Mouse (Mus musculus) adrenal gland, postnatal 4 days (tissue): ENCODE measurements around the gene Abr. TPM values are rescaled to one million over a fixed set of nuclear protein-coding genes. Genes with fewer than 3 reads are reported as not detected.
A peak's percentile ranks its signal among the peaks of the same experiment; 100 is the strongest.

Source experiments
- DNase-seq, 2 experiments: peaks; one replicate each; pipeline ENCODE4 v3.0.0; 2021 to 2022; ENCODE audit warnings: low spot score in 2 of 2, mixed read lengths in 2 of 2
- total RNA-seq, 2 experiments: library from RNA; stranded (reverse); gene quantifications; 2 replicates each; pipeline ENCODE4 v1.2.3; 2021

Abr gene
- total RNA-seq, 2 experiments from 2014 or later = 64.2 to 68.9 TPM

GRCm38 (mm10) chr11:76524947-76525346 is 97.2 kb downstream of the Abr start:
- DNase-seq = peak in 1 of 2 experiments; percentile 32

- no peak for DNase-seq
Measured at GRCm38 (mm10) chr11:76523356-76523755, 98.8 kb downstream of the Abr start.

DNA sequence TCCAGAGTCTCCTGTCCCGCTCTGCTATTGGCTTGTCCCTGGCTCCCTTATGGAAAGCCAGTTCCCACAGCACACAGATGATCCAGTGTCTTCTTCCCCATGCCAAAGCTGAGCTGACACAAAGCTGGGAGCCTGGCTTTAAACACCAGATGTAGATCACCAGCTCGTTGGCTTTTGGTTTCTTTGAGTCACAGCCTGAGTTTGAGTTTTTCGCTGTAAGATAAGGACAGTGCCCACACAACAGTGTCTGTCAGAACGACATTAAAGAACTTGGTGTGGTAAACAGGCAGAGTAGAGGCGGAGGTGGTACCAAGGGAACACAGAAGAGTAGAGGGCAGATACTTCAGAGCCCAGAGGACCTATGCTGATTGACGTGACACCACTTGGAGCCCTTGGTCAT is 101.2 kb downstream of the Abr start:
- no peak for DNase-seq

- DNase-seq = no peak
Measured at GRCm38 (mm10) chr11:76518613-76519012, 103.5 kb downstream of the Abr start.

DNA sequence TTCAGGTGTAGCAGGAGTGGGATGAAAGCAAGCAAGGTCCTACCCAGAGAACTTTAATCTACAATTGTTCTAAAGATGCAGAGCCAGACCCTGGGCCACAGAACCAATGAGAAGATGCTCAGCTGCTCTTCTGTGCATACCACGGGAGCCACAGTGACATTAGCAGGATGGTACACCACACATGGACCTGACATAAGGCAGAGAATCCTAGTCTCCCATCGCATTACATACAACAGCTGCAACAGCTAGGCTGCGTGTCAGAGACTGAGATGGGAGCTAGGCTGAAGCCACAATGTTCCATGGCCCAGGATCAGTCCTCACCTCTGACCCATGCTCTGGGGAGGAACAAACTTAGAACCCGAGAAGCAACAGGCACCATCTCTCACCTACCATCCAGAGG is 104.0 kb downstream of the Abr start:
- no peak for DNase-seq

DNA sequence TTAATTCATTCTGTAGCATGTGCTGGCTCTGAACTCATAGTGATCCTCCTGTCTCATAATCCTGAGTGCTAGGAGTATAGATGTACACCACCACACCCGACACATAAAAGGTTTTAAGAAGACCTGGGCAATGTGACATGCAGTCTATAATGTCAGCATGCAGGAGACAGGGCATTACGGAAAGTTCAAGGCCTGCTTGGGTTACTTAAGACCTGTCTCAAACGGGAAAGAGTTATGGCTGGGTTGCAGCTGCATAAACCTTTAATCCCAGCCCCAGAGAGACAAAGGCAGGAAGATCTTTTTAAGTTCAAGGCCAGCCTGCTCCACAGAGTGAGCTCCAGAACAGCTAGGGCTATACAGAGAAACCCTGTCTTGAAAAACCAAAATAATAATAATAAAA is 105.2 kb downstream of the Abr start:
- DNase-seq = no peak

- no peak for DNase-seq
Measured at GRCm38 (mm10) chr11:76515123-76515522, 107.0 kb downstream of the Abr start.

- DNase-seq = no peak
Measured at GRCm38 (mm10) chr11:76510977-76511376, 111.1 kb downstream of the Abr start.

DNA sequence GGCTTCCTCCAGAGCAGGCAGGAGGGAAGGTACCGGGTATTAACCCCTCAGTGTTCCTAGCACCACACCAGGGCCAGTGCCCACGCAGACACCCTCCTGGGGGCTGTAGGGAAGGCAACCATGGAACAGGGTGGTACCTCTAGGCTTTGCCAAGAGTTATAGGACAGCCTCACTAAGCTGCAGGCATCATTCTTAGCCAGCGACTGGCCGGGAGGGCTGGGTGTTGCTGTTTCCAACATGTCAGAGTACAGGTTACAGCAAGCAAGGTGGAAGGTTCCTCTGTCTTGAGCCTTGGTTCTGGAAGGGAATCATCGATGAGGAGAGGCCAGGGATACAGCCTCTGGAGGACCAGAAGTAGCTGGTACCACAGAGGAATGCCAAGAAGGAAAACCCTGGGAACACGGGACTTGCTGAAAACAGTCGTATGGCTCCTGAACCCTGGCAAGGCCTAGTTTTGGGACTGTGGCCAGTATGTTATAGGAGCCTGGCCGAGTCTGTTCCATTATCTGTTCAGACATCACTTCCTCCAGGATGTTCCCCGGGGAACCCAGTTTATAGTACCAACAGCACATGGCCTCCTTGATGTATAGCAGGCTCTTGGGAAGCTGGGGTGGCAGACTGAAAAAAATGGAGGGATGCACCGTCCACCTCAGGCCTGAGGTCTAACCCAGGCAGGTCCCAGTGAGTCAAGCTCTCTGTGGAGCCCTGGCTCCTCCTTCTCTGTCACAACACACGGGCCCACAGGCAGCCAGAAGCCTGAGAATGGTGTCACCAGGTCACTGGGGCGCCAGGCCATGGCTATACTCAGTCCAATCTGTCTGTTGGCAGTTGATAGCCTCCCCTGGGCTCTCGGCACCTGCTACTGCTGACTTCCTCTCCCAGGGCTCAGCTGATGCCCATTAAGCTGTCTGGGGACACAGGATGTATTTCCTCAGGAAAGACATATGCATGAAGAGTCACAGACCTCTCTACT is 112.1 kb downstream of the Abr start:
- DNase-seq = no peak

DNA sequence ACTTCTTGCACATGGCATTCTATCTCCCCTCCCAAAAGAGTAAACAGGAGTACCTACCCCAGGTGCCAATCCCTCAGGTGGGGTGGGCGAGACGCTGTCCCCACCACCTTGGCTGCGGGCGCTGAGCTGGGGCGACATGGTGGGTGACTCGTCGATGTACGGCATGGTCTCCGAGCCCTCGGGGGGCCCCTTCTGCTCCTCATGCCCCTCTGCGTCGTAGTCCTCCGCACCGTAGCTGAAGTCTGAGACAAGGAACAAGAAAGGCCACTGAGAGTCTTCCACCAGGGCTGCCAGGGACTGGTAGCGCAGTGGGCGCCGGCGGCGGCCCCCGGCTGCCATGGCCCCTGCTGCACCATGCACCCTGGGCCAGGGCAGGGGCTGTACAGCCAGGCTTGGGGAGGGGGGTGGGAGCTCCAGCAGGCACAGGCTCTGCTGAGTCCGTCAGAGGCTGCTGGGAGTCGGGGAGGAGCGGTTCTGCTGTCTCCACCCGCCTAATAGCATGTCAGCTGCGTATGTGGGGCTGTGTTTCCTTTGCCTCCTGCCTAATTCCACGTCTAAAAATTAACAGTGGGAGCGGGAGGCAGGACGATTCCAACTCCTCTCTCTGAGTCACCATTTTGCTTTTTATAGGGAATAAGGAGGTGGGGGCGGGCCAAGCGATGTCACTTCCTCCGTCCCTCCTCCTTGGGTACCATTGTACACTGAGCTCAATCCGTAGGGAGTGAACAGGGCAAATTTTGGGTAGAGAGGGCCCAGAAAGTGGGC is 113.1 kb downstream of the Abr start:
- DNase-seq = no peak

DNA sequence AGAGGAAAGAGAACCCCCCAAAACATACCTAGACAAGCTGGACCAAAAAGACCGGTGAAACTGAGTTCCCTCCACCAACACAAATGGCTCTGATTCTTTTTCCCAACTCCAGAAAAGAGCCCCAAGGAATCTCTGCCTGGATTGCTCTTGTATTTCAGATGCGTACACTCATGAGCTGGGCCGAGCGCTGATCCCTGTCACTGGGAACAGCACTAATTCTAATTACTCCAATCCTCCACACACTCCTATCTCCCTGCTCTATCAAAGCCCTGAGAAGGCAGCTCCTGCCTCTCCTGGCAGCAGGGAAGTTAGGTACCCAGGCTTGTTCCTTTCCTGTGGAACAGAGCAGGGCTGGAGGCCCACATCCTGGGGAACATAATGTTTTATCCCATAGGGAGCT is 114.0 kb downstream of the Abr start:
- DNase-seq = no peak

GRCm38 (mm10) chr11:76507302-76508124 is 114.6 kb downstream of the Abr start:
- DNase-seq = no peak

GRCm38 (mm10) chr11:76506514-76507228 is 115.4 kb downstream of the Abr start:
- DNase-seq = peak in 1 of 2 experiments; percentile 45

GRCm38 (mm10) chr11:76505106-76505505 is 117.0 kb downstream of the Abr start:
- DNase-seq = no peak

- no peak for DNase-seq
Measured at GRCm38 (mm10) chr11:76504058-76504457, 118.1 kb downstream of the Abr start.

GRCm38 (mm10) chr11:76499987-76500386 is 122.1 kb downstream of the Abr start:
- DNase-seq = no peak

DNA sequence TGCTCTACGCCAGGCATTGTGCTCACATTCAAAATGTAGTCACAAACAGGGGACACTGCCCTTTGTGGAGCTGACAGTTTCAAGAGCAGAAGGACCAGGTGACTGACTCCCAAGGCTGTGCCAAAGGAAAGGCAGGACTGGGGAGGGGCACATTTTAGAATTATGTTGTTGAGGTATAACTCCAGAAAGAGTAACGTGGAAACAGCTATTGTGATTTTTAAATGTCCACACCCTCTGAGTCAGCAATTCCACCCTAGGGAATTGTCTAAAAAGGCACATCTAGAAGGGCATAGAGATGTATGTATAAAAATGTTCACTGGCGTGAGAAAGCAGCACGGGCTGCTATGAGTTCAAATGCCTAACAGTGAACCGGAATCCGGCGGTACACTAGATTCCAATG is 122.5 kb downstream of the Abr start:
- no peak for DNase-seq

- DNase-seq = no peak
Measured at GRCm38 (mm10) chr11:76497769-76498152, 124.4 kb downstream of the Abr start.

DNA sequence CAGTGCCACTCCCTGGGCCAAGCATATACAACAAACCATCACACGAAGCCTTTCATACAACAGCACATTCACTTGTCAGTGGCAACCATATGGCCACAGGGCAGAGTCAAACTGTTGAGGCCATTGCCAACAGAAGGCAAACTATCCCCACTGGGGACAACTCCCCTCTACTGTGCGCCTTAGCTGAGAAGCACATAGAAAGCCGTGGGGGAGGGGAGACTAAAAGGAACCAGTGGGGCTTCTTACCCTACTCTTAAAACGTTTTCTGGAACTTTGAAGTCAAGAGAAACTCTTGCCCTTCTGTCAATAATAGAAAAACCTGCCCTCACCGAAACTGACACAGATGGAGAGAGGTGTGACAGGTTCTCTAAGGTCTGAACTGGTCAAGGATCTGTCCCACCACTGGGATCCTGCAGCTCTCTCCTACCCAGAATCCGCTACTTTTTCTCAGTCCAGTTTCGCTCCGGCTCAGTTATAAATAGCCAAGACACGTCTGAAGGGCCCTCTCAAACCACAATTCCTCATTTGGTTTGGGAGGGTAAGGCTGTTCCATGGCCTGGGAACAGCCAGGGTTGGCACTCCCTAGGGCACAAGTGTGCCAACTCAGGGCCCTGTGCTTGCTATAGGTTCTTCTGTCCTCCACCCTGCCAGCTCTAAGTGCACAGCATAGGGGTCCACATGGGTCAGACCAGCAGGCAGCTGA is 124.9 kb downstream of the Abr start:
- DNase-seq = no peak
